Mouse (Mus musculus): ENCODE results near the gene Isy1. TPM values are rescaled to one million over a fixed set of nuclear protein-coding genes. Genes with fewer than 3 reads are reported as not detected.

The Isy1 gene
- polyA plus RNA-seq (2012; ENCODE audit: low replicate concordance): 23.5 and 28.8 TPM in 2 replicates

DNA sequence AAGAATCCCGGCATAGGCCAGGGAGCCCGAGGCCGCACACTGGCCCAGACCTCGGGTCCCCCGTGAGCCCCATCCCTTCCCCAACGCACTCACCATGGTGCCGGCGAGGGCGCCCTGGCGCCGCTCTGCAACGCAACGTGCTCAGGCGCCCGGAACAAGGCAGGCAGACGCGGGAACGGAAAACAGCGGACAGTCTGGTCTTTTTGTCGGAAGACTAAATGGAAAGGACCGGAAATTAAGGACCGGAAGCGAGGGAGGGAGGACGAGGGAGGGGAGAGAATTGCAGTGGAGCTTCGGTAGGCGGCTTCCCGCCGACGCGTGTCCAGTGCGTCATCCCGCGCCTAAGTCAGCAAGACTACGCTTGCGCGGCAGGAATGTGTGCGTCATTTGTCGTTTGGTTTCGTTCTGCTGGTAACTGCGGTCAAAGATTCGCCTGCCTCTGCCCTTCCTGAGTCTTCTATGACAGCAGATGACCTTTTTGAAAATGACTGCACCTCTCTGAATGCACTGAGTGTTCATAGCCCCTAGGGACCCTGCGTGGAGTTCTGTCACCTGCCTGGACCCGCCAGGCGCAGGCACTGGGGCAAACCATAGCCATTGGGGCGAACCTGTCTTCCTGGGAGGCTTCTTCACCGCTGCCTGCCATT, at the start of gene Isy1:
Gene Isy1 (minus strand): TSS at position 248 of the 647 bp plus-strand sequence.

DNA sequence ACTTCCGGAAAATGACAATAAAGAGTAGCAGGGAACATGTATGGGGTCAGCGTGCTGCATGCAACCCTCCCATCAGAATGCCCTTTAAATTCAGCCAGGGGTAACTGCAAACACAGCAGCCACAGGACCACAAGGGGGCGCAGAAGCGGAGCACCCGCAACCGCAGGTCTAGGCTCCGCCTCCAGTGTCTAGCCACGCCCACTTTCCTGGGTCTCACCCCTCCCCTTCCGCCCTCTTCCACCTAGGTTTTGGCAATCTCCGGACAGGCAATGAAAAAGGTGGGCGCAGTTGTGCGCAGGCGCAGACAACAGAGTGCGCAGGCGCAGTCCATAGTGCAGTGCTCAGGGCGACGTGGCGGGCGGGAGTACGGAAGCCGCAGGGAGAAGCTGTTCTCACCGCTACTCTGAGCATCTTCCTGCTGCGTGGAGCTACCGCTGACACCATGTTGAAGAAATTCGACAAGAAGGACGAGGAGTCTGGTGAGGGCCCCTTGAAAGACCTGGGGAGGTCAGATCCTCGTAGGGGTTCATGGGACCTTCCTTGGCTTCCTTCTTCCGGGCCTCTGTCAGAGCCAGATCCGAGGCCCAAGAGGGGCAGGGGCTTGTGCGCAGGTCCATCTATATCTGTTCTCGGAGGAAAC, 49.1 kb upstream of the Isy1 start, which contains the start of gene Copg1:
Gene Copg1 (plus strand): TSS at position 221 of the 640 bp plus-strand sequence.

DNA sequence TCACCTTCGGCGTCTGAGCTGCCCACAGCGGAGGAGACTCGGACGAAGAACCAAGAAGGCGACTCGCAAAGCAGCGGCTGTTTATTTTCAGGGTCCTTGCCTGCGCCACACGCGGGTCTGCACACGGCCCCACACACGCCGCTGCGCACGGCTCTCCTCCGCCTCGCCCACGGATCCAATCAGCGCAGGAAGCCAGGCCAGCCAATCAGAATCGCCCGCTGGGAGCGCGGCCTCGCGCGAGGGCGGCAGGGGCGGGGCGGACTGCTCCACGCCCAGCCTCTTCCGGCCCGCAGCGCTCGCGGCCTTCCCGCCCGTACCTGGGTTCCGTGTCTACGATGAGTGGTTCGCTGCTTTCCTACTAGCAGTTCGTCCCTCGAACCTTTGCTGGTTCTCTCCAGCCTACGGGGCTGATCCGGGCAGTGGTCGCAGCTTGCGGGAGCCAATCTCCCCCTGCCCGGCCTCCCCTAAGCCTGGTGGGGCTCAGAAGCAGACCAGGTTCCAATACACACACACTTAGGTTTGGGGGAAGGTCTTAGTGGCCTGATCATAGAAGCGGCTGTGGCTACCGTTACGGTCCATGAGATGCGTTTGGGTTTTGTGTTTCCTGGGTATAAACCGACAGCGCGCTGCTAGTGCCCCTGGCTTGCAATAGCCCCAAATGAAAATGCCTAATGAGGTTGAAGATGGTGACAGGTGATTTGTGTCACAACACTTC, 12.5 kb upstream of the Isy1 start, which contains the start of gene Cnbp:
Gene Cnbp (minus strand): TSS at position 207 of the 715 bp plus-strand sequence.

DNA sequence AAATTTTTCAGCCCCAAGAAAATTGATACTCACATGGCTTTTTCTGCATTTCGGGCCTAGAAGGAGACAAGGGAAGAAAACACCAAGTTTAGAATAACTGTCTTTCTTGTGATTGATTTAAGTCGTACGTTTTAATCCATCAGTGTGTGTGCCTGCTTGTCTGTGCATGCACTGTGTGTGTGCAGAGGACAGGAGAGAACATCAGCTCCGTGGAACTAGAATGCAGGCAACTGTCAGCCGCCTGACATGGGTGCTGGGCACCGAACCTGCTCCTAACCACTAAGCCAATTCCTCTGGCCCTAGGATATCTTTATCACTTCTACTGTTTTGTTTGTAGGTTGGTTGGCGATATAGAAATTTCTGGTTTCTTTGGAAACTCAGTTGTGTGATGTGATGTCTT, 2.9 kb downstream of the Isy1 start, which contains the start of gene Gm45140:
Gene Gm45140 (minus strand): TSS at position 101 of the 400 bp plus-strand sequence.

DNA sequence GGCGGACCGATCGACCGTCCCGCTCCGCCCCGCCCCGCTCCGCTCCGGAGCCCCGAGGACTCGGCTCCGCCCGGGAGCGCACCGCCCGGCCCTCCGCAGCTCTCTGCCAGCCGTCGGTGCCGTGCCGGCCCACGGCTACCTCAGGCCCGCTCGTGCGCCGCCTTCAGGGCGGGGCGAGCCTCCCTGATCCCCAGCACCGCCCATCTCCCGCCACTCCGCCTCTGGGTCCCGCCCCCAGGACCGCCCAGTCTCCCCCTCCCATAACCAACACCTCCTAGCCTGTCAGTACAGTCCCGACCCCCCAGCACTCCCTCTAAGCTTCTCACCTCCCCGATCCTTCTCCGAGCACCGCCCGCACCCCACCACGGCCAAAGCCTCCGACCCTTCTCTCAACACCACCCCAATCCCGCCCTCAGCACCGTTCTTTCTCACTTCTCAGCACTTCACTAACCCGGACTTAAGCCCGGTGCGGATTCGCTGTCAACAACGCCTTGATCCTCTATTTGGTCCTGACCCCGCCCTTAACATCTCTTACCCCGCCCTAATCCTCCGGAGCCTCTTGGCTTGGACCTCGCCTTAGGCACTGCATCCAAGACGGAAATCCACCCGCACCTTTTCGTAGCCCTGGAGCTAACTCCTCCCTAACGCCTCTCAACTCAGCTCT, 26.8 kb downstream of the Isy1 start, which contains the start of gene Rab43:
Gene Rab43 (minus strand): TSS at position 490 of the 664 bp plus-strand sequence.

DNA sequence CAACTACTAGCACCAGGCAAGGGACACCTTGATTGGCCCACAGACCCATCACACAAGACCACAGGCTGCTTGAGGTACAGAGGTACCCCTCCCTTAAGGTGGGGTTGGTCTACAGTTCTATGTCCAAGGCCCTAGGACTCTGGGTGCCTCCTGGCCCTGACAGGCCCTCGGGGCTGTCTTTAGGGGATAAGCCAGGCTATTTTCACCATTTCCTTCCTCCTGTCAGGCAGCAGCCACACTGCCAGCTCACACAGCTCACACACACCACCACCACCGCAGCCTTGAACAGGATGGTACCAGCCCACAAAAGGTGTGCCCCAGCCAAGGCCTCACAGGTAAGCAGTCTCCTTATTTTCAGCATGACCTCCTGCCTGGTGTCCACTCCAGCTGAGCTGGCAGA, 60.8 kb downstream of the Isy1 start, which contains the start of gene Gp9:
Gene Gp9 (plus strand): TSS at position 231 of the 400 bp plus-strand sequence.

Other genes with a start within 250 kb of the Isy1 start
- 0.57 and 0.87 TPM in 2 replicates for gene Prokr1, start 248.1 kb downstream of the Isy1 start, polyA plus RNA-seq (2012; ENCODE audit: low replicate concordance)
- 6.4 and 10.5 TPM in 2 replicates for gene Aplf, start 166.6 kb downstream of the Isy1 start, polyA plus RNA-seq (2012; ENCODE audit: low replicate concordance)
- gene Efcc1, start 107.9 kb downstream of the Isy1 start, polyA plus RNA-seq (2012; ENCODE audit: low replicate concordance): 0.11 and 0.39 TPM in 2 replicates
- 23.6 and 27.3 TPM in 2 replicates for gene Gp9, start 60.7 kb downstream of the Isy1 start, polyA plus RNA-seq (2012; ENCODE audit: low replicate concordance)
- gene Rab43, start 26.6 kb downstream of the Isy1 start, polyA plus RNA-seq (2012; ENCODE audit: low replicate concordance): 26.9 and 208 TPM in 2 replicates
- 2.4 and 3.4 TPM in 2 replicates for gene Gm45140, start 3.0 kb downstream of the Isy1 start, polyA plus RNA-seq (2012; ENCODE audit: low replicate concordance)
- gene Cnbp, start 12.3 kb upstream of the Isy1 start, polyA plus RNA-seq (2012; ENCODE audit: low replicate concordance): 46.2 and 97.5 TPM in 2 replicates
- gene Copg1, start 49.0 kb upstream of the Isy1 start, polyA plus RNA-seq (2012; ENCODE audit: low replicate concordance): 4.7 and 31.6 TPM in 2 replicates
- 15.6 and 45.8 TPM in 2 replicates for gene Hmces, start 75.1 kb upstream of the Isy1 start, polyA plus RNA-seq (2012; ENCODE audit: low replicate concordance)
- gene H1fx, start 142.8 kb upstream of the Isy1 start, polyA plus RNA-seq (2012; ENCODE audit: low replicate concordance): 7.6 and 34.0 TPM in 2 replicates
- 48.2 and 52.4 TPM in 2 replicates for gene Rab7, start 206.5 kb upstream of the Isy1 start, polyA plus RNA-seq (2012; ENCODE audit: low replicate concordance)
- 36.3 and 68.9 TPM in 2 replicates for gene Rpn1, start 245.7 kb upstream of the Isy1 start, polyA plus RNA-seq (2012; ENCODE audit: low replicate concordance)